Mouse (Mus musculus): Measurements from ENCODE around the gene 3110018I06Rik. TPM values are rescaled to one million over a fixed set of nuclear protein-coding genes. Genes with fewer than 3 reads are reported as not detected.

The 3110018I06Rik gene
- polyA plus RNA-seq, 1 experiment from 2014 or later, result not detected

DNA sequence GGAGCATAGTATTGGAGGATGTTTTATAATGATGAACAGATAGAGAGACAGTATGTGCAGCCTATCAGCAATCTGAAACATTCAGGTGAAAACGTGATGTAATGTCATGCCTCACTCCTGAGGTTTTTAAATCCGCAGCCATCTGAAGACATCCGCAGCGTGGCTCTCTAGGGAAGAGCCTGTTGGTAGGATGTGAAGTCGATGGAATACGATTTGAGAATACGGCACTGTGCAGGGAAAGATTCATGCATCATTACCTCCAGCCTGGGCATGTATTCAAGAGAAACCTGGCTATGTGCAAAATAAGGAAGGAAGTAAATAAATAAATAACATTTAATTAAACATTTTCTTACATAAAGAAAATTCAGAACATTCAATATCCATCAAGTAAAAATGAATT, 44.4 kb downstream of the 3110018I06Rik start:
- no peak overlapping the region for H3K4me3 ChIP-seq (ENCODE audit: inconsistent target)
- no peaks in the 10 kb centered on the region for H3K79me2 ChIP-seq (ENCODE audit: inconsistent target)
- no peaks in the 10 kb centered on the region for H3K36me3 ChIP-seq (ENCODE audit: inconsistent target)
- WGBS (ENCODE audit: missing documents), result 83% methylated on average over 7 of the region's 7 CpGs
- no peak overlapping the region for H3K27ac ChIP-seq
